Mouse (Mus musculus) thymus, postnatal 10 days (tissue): Measurements from ENCODE around the gene Hs3st3b1.

ENCODE experiments used
- DNase-seq, 2 experiments: peaks; one replicate each; pipeline ENCODE4 v3.0.0; 2021; ENCODE audit warnings: low spot score in 2 of 2

The Hs3st3b1 gene

DNA sequence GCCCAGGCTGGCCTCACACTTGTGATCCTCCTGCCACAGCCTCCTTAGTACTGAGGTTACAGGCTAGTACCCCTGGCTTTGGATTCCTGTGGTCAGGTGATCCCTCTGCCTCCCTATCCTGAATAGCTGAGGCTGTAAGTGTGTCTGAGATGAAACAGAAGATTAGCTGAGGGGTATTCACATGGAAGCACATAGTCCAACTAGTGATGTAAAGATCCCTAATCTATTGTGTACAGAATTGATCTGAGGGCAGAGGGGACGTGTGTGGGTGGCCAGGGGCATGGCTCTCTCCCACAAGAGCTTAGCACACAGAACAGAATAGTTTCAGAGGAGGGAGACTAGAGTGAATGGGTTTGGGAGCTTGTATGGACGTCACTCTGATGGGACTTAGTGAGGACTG, 41.8 kb downstream of the Hs3st3b1 start:
- no peak for DNase-seq

DNA sequence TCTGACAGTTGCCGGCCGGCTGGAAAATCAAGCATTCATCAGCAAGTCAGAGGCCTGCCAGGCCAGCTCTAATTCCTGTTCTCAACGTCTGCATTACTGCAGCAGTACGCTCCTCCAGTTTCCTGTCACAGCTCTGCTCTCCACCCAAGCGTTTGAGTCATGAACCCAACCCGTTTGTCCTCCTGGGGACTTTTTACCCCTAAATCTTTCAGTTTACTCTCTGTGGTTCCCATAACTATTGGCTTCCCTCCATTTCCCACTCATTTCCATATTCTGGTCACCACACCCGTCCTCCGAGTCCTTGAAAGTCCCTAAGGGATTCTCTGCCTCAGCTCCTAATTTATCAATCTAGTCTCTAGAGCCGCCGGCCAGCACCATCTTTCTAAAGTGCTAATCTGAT, 42.8 kb downstream of the Hs3st3b1 start:
- DNase-seq: no peak

DNA sequence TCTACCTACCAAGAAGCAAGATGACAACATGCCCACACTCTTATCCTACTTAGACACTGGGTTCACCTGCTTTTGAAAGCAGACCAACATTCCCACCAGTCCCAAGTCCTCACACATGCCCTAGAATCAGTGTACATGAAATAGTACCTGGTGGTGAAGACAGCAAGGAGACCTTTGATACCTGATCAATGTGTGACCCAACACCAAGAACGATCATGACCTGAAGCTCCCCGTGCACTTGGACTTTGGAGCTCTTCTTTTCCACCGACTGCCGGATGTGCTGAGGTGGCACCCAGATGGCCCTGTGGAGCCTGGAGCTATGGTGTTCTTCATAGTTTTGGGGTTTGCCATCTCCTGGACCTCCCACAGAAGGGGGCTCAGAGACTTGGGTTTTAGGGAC, 43.5 kb downstream of the Hs3st3b1 start:
- no peak for DNase-seq

DNA sequence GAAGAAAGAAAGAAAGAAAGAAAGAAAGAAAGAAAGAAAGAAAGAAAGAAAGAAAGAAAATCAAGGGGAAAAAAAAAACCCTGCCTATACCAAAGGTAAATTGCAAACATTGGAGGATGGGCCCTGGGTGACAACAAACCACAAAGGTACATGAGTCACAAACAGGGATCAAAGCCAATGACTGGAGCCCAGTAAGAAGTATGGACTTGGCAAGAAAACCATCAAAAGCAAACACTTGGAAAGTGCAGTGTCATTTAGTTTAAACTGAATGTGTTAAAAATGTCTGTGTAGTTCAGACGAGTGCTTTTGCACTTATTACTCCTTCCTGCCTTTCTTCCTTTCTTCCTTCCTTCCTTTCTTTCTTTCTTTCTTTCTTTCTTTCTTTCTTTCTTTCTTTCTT, 59.3 kb downstream of the Hs3st3b1 start:
- no peak for DNase-seq

DNA sequence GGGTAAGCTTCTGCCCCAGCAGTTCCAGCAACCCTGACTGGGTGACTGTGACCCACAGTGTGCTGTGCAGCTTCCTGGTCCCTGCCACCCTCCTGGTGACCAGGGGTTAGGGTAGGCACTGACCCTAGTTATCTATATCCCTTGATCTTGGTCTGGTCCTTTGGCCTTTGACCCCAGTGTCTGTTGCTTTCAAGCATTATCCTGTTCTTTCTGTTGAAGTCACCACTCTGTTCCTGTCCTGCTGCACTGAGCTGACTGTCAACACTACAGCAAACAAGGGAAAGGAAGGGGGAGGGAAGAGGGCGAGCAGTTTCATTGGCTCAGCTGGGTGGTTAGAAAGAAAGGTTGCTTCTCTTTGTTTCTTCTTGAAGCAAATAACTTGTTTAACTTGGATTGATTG, 60.1 kb downstream of the Hs3st3b1 start:
- DNase-seq: no peak

DNA sequence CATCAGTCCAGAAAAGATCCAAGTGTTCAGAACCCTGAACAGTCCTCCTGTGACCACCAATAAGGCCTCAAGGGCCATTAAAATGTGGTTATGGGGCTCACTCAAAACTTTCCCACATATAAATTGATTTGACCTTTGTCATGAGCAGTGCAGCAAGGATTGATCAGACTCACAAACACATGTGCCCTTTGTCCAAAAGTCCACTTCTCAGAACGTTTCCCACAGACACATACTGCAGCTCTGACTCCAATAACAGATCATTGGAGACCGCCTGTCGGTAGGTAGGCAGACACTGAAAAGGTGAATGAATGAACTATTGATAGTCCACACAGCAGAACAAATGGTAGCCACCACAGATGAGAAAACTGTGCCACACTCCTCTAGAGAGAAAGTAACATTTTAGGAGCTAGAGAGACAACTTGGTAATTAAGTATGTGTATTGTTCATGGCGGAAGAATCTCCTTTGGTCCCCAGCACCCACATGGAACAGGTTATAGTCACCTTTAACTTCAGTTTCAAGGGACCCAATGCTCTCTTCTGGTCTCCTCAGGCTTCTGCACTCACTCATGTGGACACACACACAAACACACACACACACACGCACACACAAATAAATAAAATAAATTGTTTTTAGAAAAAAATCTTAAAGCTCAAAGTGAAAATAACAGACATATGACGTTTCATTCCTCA, 70.9 kb downstream of the Hs3st3b1 start:
- DNase-seq: no peak

DNA sequence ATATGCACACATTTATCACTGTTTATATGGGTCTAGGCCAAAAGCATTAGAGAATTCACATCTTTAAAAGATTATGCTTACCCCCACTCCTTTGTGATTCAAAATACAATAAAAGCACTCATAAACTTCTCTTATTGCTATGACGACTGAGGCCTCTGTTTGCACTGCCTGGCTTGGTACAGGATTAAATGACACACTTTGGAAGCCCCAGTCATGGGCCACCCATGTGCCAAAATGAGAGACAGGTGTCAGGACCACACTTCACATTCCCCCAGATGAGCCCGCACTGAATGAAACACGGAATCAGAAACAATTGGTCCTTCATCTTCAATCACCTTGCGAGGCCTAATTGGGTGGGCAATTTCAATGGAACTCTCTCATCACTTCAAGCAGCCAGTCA, 71.8 kb downstream of the Hs3st3b1 start:
- DNase-seq: no peak

DNA sequence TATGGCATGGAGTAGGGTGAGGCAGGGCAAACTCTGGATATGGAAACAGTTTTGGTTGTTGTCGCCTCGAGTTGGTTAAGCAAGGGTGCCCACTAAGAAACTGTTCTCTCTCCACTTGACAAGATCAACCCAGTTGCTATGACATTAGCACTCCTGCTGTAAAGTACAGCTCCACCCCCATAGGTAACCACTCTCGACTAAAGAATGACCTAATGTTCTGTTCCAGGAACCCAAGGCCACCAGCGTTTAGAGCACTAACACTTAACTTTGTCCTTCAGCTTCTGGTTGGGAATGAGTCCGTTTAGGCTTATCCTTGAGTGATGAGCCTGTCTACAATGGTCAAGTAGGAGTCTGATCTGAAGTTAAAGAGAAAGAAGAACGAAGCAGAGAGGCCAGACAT, 76.7 kb downstream of the Hs3st3b1 start:
- DNase-seq: no peak

DNA sequence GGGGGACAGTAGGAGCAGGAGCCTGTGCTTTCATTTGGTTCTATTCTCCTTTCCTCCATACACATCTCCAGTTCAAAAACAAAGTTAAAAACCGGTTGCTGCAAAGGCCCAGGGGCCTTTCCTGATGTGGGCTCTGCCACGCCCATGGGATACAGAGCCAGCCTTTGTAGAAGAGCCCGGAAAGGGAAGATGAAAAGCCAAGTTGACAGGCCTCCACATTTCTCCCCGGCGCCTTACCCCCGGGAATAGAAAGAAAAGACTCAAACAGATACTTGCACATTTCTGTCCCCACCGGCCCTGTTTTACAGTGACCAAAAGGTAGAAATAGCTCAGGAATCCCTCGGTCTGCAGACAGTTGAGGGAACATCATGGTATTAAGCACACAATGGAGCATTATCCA, 77.4 kb downstream of the Hs3st3b1 start:
- no peak for DNase-seq

DNA sequence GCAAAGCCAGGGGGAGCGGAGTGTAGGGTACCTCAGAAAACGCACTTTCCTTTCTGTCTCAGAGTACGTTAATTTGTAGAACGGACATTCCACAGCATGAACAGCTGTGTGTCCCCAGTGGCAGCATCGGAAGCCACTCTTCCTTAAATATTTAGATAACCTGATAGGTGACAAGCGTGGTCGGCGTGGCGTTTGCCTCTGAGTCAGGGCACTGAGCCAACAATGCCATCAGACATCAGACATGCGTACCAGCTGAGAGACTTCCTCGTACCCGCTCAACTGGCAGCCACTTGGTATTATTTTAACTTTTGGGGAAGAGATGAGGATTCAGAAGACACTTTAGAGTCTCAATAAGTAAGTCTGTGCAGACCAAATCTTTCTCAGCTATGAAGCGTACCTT, 84.6 kb downstream of the Hs3st3b1 start:
- no peak for DNase-seq
